In genomic region chr4:43965856-43966535, GRCm38 (mm10) we compare ENCODE assay signal across 15 mouse cellular contexts. TPM values are rescaled to one million over a fixed set of nuclear protein-coding genes. Genes with fewer than 3 reads are reported as not detected.
DNase-seq lines count a peak whose midpoint lies in the region; ATAC-seq and TF ChIP-seq lines count a peak whose summit lies in the region.
"Had no signal": no experiment of that assay in that cellular context is flagged by ENCODE, and none has a peak within 500 bp of the region (broad histone marks: within the 10 kb centered on the region; RNA-seq: fewer than 3 reads in every experiment).

No protein-coding gene starts in this region.

- no peaks in the 10 kb centered on the region for H3K27me3 ChIP-seq in liver, embryonic 16.5 days (ENCODE audit: control insufficient read depth, insufficient read depth, low read depth, low read length)
- H3K27me3 ChIP-seq: heart, embryonic 13.5 days; limb, embryonic 15.5 days had no signal

- H3K4me2 ChIP-seq in liver, embryonic 16.5 days (ENCODE audit: low read depth, low read length), result peak overlapping the region; percentile 11; the same call in 1 of the 2 replicates
- H3K4me2 ChIP-seq: heart, embryonic 13.5 days; limb, embryonic 15.5 days had no signal

- H3K27ac ChIP-seq in gastrocnemius, adult 2 months, result peak overlapping the region; percentile 77
- H3K27ac ChIP-seq in bone marrow, adult 2 months (ENCODE audit: control insufficient read depth, insufficient read depth, low read depth, low read length, poor library complexity), result peak overlapping the region; percentile 87
- H3K27ac ChIP-seq in liver, embryonic 16.5 days (ENCODE audit: low read length), result peak overlapping the region; percentile 89
- H3K27ac ChIP-seq: limb, embryonic 15.5 days had no signal

- no peak for TF ChIP-seq POLR2A in bone marrow, adult 2 months (IDR thresholded peaks at IDR 0.05; ENCODE audit: borderline replicate concordance, control insufficient read depth, low read depth, low read length)

- peak overlapping the region; percentile 36 for H3K9ac ChIP-seq in liver, embryonic 16.5 days (ENCODE audit: low read depth, low read length)
- H3K9ac ChIP-seq: forebrain, postnatal 0 days; limb, embryonic 15.5 days had no signal

- no peaks in the 10 kb centered on the region; the same call in 1 of the 2 replicates for H3K36me3 ChIP-seq in liver, embryonic 16.5 days (ENCODE audit: control insufficient read depth, insufficient read depth)

- no peak overlapping the region for H3K4me3 ChIP-seq in gastrocnemius, adult 2 months
- H3K4me3 ChIP-seq in bone marrow, adult 2 months (replicated peaks; ENCODE audit: control insufficient read depth, low read depth, low read length), result no peak overlapping the region
- no peak overlapping the region for H3K4me3 ChIP-seq in liver, embryonic 16.5 days (ENCODE audit: low read depth, low read length)
- H3K4me3 ChIP-seq: heart, embryonic 13.5 days; limb, embryonic 15.5 days had no signal

- ATAC-seq in liver, embryonic 16.5 days (ENCODE audit: low read depth), result no peak
- peak; percentile 56 for ATAC-seq in neutrophil, adult 5-6 weeks (ENCODE audit: extremely low read depth, insufficient number of reproducible peaks, low FRiP score, poor library complexity, severe bottlenecking)
- ATAC-seq: forebrain, postnatal 0 days had no signal

- intact Hi-C loops in gastrocnemius, adult 2 months (cut with DNase I), result no loop called here

- peak; percentile 55 for DNase-seq in gastrocnemius, adult 2 months
- no peak for DNase-seq in gastrocnemius, postnatal 4 days (ENCODE audit: low spot score in 2 of 2)
- no peak for DNase-seq in right cerebral cortex, adult 18-20 months
- no peak for DNase-seq in adrenal gland, postnatal 14 days
- DNase-seq in layer of hippocampus, adult 9-10 months (ENCODE audit: low spot score), result no peak
- DNase-seq: embryo, embryonic 11 days; forebrain, postnatal 0 days; right cerebral cortex, postnatal 4 days had no signal

- H3K9me3 ChIP-seq in liver, embryonic 16.5 days (replicated peaks; ENCODE audit: control insufficient read depth, low read length), result no peaks in the 10 kb centered on the region
- H3K9me3 ChIP-seq: heart, embryonic 13.5 days; limb, embryonic 15.5 days had no signal

- 40% methylated on average over 7 of the region's 7 CpGs for WGBS in bone marrow, adult 2 months
- 47% methylated on average over 7 of the region's 7 CpGs for WGBS in liver, embryonic 16.5 days (ENCODE audit: insufficient replicate concordance)

- TF ChIP-seq CTCF in gastrocnemius, adult 2 months (IDR thresholded peaks at IDR 0.05), result no peak
- TF ChIP-seq CTCF in bone marrow, adult 2 months (IDR thresholded peaks at IDR 0.05; ENCODE audit: control insufficient read depth, insufficient read depth, low read length), result no peak

- peaks cover 20% of the 10 kb centered on the region for H3K4me1 ChIP-seq in bone marrow, adult 2 months (ENCODE audit: control insufficient read depth, insufficient read depth, low read length)
- H3K4me1 ChIP-seq in liver, embryonic 16.5 days (ENCODE audit: control insufficient read depth, low read depth, low read length), result peaks cover 76% of the 10 kb centered on the region

RNA-seq across cellular contexts. Expression of gene Glipr2, which starts 8.8 kb away (rescaled TPM):
- total RNA-seq in gastrocnemius, adult 2 months (2021), result 1 to 10 TPM; 1.8 to 4.0 TPM
- total RNA-seq in gastrocnemius, postnatal 4 days (2021), result 10 to 100 TPM; 44.4 to 44.5 TPM
- polyA plus RNA-seq in bone marrow, adult 2 months (2011; ENCODE audit: insufficient read depth, insufficient read length, low replicate concordance, missing spikeins), result 20.8 and 49.7 TPM in 2 replicates
- 60.5 and 66.1 TPM in 2 replicates for polyA plus RNA-seq in liver, embryonic 16.5 days (2015; fragmentation: Nextera tagmentation; extraction: Ambion mirVana)
- total RNA-seq in neutrophil, adult 5-6 weeks (2017), result 257 and 262 TPM in 2 replicates
- total RNA-seq in adrenal gland, postnatal 14 days (2021), result 7.4 and 9.1 TPM in 2 replicates

RNA-seq across cellular contexts. Expression of gene Ccin, which starts 17.3 kb away (rescaled TPM):
- total RNA-seq in gastrocnemius, adult 2 months (2021), result not detected
- total RNA-seq in gastrocnemius, postnatal 4 days (2021), result under 1 TPM; 0.26 to 0.32 TPM
- polyA plus RNA-seq in bone marrow, adult 2 months (2011; ENCODE audit: insufficient read depth, insufficient read length, low replicate concordance, missing spikeins), result not detected in 2 replicates
- not detected in 2 replicates for polyA plus RNA-seq in liver, embryonic 16.5 days (2015; fragmentation: Nextera tagmentation; extraction: Ambion mirVana)
- 1.6 and 3.6 TPM in 2 replicates for total RNA-seq in neutrophil, adult 5-6 weeks (2017)
- not detected in 2 replicates for total RNA-seq in adrenal gland, postnatal 14 days (2021)
- total RNA-seq: layer of hippocampus, postnatal 14 days had no signal
- polyA plus RNA-seq: forebrain, postnatal 0 days; heart, embryonic 13.5 days; intestine, embryonic 14.5 days; limb, embryonic 15.5 days had no signal

RNA-seq across cellular contexts. Expression of gene Clta, which starts 38.3 kb away (rescaled TPM):
- total RNA-seq in gastrocnemius, adult 2 months (2021), result 10 to 100 TPM; 44.5 to 61.3 TPM
- total RNA-seq in gastrocnemius, postnatal 4 days (2021), result 100 to 1,000 TPM; 158 to 176 TPM
- polyA plus RNA-seq in bone marrow, adult 2 months (2011; ENCODE audit: insufficient read depth, insufficient read length, low replicate concordance, missing spikeins), result 114 and 168 TPM in 2 replicates
- 100 and 101 TPM in 2 replicates for polyA plus RNA-seq in liver, embryonic 16.5 days (2015; fragmentation: Nextera tagmentation; extraction: Ambion mirVana)
- 339 TPM in 2 replicates for total RNA-seq in neutrophil, adult 5-6 weeks (2017)
- total RNA-seq in adrenal gland, postnatal 14 days (2021), result 166 and 172 TPM in 2 replicates
